Mouse (Mus musculus) testis, postnatal 14 days (tissue): ENCODE measurements around the gene Ctxn1.
"Not testable (repeated sequence)": the region's sequence is repeated elsewhere in the genome, so short reads cannot be mapped to it uniquely, and the experiment has no call there.

Source experiments
- DNase-seq: peaks from one replicate; pipeline ENCODE4 v3.0.0; 2021; ENCODE audit warnings: low spot score

The Ctxn1 gene

DNA sequence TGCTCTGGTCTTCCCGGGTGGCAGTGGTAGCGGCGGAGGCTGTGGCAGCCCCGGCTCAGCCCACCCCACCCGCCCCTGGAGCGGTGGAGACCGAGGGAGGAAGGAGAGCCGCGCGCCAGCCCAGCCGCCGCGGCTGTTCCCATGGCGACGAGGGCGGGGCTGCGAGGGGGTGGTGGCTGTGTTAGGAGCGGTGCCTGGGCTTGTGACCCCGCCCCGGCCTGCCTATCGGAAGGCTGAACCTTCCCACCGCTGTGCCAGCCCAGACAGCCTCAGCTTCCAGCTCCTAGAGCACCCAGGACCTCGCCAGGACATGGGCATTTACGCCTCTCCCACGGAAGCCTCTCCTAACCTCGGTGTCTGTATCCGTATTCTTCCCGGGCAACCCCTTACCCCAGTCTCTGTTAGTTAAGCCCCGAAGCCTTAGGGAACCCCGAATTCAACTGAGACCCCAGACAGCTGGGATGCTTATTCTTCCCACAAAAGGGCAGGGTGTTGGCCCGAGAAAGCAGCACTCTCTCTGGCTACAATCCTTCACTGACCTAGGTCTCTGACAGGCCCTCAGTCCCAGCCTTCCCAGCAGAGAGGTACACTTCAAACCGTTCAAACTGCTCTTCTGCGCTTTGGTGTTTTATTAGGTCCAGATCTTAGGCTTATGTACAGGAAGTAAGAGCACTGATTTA is at the start of gene Ctxn1:
Ctxn1 (minus strand) TSS at position 150 of the 680 bp plus-strand sequence.
- peak; percentile 90 for DNase-seq

DNA sequence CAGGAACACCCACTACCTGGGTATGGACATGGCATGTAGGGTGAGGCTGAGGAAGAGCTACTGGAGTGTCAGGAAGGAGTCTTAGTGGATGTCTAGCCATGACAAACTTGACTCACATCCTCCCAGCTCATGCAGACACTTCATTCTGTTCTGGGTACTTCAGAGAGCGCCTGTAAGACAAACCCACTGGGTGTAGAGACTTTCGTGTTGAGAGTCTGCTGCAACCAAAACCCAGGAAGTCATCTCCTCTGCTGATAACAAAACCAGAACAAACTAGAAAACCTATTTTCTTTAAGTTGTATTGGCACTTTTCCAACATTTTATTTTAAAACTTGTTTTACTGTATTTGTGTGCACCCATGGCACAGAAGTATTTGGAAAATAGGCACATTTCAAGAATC is 46.8 kb upstream of the Ctxn1 start:
- no peak for DNase-seq

DNA sequence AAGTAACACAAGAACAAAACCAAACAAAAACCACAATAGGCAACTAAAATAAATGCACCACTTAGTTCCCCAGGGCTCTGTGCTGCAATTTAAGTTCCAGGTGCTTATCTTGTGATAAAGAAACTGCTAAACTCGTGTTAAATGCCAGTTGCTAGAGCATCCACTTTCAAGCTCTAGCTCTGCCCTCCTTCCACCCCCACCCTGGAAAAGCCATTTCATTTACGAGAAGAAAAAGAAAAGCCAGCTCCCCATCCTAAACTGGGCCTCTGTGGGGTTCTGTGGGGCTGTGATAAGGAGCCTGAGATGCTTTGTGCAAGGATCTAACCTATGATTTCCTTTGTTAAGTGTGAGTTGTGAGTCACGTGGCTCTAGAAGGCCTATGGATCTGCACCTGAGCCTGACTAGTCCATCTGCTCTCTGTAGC is 45.1 kb upstream of the Ctxn1 start:
- DNase-seq, result no peak

DNA sequence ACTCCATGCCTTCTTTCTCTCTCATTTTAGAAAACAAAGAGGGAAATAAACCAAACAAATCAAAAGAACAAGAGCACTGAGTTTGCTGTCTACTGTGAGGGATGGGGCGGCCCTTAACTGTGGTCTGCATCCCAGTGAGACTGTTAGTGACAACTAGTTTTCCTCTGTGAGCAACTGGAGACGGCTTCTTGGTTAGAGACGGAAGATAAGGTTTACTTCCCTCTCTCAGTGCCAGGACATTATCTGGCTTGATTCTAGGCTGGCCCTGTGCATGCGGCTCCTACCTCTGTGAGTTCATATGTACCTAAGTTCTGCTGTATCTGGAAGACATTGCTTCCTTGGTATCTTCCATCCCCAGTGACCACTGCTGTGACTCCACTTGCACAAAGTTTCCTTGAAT is 38.7 kb upstream of the Ctxn1 start:
- DNase-seq, result no peak

DNA sequence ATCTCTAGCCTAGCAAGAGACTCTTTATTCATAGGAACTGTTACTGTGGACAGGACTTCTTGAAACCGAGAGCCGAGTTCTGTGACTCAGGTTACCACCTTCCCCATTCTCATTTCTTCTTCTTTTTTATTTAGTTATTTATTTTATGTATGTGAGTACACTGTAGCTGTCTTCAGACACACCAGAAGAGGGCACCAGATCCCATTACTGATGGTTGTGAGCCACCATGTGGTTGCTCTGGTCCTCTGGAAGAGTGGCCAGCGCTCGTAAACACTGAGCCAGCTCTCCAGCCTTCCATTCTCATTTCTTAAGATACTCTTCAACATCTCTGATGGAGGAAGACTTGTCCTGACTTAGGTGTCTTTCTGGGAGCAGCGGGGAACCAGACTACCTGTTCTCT is 33.7 kb upstream of the Ctxn1 start:
- no peak for DNase-seq

DNA sequence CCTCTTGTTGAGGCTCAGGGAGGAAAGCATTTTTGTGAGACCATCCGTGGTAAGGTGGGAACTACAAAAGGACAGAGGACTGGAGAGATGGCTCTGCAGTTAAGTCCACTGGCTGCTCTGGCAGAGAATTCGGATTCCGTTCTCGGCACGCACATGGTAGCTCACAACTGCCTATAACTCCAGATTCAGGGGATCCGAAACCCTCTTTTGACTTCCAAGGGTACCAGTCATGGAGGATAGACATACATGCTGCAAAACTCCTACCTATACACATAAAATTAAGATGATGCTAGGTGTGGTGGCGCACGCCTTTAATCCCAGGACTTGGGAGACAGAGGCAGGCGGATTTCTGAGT is 17.0 kb upstream of the Ctxn1 start:
- DNase-seq, result no peak

DNA sequence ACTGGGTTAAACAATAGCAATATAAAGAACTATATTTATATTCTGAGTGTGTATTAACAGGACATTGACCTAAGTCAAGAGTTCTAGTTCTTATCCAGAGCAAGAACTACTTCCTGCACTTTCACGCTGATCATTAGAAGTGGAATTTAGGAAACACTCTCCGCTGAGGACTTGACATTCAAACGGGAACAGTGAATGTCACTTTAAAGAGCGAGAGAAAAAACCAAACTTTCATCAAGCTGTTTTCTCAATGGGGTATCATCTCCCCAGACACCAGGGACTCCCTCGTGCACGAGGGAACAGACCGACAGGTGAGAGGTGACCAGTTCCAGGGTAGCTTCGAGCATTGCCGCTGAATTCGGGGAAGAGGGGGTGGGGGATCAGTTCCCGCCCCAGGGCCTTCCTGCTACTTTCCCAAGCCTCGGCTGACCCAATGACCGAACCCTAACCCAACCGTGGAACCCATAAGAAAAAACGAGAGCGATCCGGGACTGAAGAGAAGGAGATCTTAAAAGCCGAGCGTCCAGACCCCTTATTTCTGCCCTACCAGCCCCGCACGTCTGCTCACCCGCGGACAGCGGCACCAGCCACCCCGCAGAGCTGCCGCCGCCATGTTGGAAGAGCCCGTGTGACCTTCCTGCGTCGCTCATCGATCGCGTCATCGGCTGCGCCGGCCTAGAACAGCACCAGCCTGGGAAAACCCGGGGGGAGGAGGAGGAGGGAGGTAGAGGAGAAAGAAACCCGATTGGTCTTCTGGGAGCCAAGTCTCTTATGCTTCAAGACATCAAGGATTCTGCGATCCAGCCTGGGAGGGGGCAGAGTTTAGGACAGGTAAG is 16.4 kb upstream of the Ctxn1 start, which contains the start of gene Timm44:
Timm44 (minus strand) TSS at position 639 of the 836 bp plus-strand sequence.
- peak; percentile 94 for DNase-seq

DNA sequence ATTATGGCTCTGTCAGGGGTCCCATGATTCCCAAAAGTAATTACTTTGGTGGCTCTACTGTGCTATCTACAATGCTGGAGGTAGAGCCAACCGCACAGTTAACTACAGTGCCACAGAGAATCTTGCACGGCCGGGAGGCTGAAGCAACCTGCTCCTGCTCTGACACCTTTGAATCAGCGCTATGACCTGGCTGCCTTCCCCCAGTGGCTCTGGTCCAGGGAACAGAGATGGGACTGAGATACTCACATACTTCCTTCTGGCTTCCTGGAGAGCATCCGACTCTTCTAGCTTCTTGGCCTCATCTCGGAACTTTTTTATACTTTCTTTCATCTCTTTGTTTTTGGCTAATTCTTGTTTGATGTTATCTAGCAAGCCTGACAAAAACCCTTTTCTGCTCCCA is 10.5 kb upstream of the Ctxn1 start:
- DNase-seq, result no peak

DNA sequence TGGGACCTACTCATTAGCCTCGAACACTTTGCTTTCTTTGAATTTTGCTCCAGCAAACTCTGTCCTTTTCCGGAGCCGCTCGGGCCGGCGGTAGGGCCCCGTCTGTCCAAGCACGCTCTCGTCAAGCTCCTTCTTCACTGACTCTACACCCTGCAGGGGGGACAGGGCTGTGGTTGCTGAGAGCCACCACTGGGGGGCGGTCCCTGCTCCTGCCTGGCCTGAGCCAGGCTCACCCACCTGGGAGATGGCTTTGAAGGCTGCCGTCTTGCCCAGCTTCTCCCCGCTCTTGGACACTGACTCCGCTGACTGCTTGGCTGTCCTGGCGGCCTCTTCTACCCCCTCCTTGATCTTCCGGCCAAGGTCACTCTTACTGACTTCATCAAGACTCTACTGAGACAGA is 8.6 kb upstream of the Ctxn1 start:
- no peak for DNase-seq

DNA sequence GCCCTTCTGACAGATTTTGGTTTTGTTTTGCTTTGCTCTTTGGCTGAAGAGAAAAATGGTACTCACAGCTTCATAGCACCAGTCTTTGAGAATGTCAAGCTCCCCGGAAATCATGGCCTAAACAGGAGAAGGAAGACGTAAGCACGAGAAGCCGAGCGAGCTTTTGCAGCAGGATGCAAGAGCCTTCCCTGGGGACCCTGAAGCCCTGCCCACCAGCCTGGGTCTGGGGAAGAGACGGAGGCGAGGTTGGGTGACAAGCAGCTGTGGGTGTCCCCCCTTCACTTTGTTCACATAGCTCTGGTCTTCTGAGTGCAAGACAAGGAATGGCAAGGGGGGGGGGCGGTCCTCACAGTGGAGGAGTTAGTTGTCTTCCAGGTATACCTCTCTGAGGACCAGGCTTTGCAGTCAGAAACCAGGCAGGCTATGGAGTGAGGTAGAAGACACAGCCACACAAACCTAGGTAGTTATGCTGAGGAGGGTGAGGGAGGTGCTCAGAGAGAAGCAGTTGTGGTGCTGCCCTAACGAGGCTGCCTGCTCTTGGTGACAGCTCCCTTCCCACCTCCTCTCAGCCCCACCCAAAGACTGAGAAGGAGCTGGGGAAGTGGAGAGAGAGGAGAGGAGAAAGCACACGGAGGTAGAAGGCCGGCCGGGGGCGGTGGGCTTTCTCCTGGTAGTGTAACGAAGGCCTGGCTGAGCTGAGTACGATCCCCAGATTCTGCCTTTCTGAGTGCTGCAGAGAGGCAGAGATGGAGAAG is 6.3 kb upstream of the Ctxn1 start:
- DNase-seq, result no peak

DNA sequence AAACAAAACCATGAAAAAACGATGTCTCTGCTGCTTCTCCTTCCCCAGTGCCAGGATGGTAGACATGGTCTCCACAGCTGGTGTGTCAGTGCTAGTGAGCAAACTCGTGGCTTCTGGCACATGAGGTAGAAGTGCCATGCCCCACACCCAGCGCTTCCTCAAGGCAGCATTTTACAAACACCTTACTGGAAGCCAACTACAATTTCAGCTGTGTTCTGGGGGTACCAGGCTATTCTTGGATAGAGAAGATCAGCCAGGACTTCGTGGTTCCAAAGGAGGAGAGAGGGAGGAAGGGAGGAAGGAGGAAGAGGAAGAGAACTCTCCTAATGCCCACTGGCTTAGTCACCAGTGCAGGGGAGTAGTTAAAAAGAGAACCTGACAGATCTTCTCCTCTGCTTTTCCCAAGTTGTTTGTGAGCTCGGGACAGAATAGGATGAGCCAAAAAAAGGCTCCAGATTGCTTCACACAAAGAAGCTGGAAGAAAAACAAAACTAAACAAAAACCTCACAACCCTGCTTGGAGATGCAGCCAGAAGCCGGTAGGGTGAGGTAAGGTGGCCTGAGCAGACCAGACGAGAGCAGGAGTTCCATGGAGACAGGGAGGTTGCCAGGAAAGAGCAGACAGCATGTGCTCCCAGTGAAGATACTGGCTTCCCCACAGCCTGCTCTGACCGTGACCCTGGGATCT is 4.2 kb upstream of the Ctxn1 start:
- DNase-seq, result peak; percentile 80

DNA sequence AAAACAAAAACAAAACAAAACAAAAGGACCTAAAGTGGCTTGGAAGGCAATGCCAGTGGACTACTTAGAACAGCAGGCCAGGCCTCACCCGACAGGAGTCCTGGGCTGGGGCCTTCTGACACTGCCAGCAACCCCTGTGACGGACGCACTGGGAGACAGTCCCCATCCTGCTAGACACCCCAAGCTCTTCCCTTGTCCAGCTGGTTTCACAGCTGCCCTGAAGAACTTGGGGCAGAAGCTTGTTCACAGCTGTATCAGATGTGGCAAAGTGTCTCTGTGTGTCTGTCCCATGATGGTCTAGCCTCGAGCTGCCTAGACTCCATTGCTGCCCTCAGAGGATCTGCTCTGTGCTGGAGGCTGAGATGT is 714 bp upstream of the Ctxn1 start:
- no peak for DNase-seq

DNA sequence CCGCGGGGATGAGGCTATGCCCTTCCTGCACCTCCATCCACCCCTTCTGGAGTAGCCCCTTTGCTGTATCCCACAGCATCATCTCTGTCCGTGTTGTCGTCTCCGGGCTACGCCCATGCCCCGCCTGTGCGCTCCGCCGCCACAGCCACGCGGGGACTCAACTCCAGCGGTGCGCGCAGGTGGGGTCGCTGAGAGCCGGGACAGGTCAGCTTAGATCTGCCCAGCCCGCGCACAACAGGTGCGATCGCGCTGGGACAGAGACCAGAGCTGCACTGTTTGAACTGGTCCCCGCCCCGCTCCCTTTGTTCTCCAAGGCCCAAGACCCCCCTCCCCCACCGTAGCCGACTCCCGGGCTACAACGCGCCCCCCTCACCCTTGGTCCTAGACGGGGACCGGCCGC is 396 bp downstream of the Ctxn1 start:
- peak; percentile 58 for DNase-seq

DNA sequence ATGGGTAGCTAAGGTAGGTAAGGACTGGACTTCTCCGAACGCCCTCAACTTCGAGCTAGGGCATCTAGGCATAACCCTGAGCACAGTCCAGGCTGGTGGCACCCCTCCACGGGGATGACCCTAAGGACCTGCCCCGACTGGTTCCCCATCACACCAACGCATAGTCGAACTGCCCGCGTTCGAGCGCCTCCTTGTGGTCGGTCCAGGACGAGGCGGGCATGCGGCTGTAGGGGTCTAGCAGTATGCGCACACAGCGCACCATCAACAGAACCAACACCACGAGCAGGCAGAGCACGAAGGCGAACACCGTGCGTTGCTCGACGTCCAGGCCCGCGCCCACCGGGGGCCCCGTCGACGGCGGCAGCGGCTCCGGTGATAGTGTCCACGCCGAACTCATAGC is 841 bp downstream of the Ctxn1 start:
- peak; percentile 74 for DNase-seq

DNA sequence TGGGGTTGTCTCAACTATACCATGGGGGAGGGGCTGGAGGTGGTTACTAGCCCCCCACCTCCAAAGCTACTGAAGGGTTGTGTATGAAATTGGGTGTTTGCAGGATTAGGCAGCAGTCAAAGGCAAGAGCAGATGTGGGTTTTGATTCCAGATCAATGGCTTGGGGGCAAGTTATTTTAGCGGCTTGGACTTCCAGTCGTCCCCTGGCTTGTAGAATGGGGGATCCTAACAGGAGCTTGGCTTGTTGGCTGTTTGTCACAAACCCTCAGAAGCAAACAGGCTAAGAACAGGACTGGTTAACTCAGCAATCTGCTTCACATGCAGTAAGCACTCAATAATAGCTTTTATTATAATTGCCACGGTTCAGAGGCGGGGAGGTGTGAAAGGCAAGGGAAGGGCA is 1.7 kb downstream of the Ctxn1 start:
- DNase-seq, result no peak

DNA sequence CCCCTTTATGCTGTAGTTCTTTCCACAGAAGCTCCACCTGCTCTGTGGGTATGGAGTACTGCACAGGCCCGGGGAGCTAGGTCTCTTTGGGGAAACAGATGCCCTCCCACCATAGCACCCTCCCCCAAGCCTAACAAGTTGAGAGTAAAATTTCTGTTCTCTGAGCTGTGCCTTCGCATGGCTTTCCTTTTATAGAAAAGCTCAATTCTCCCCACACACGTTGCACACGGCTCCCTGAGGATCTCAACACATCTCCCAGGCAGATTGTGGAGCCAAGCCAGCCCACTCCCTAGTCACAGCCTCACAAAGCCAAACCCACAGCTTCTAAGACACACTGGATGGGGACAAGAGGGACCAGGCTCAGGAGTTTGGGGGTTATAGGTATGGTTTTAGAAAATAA is 2.2 kb downstream of the Ctxn1 start:
- no peak for DNase-seq

DNA sequence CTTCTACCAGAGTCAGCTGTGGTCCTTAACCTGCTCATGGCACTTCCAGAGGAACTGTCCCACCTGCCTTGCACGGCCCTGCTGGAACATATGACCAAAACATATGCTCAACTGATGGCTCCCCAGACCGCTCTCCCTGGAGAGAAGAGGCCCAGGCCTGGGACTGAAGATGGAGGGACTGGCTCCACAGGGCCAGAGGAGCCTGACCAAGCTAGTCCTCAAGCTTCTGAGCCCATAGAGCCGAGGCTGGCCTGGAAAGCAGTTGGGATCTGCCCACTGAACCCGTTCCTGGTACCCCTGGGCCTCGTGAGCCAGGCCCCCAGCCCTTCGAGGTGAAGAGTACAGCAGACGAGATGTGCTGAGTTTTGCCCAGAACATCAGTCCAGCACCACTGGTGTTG is 3.6 kb downstream of the Ctxn1 start:
- DNase-seq, result not testable (repeated sequence)

DNA sequence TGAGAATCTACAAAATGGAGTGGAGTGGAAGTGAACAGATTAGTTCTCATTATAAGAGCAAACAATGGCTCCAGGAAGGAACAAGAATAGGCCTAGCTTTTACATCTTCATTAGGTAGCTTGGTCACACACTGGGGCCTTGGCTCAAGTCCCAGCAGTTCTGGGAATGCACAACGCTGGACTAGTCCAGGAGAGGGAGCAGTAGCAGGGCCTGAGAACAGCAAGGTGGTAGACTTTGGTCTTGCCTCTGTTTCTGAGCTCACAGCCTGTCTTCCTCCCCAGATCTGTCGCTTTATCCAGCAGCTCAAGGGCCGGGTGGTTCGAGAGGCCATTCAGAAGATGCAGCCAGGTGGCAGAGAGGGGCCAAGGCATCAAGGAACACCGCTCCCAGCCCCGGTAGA is 5.1 kb downstream of the Ctxn1 start:
- no peak for DNase-seq

DNA sequence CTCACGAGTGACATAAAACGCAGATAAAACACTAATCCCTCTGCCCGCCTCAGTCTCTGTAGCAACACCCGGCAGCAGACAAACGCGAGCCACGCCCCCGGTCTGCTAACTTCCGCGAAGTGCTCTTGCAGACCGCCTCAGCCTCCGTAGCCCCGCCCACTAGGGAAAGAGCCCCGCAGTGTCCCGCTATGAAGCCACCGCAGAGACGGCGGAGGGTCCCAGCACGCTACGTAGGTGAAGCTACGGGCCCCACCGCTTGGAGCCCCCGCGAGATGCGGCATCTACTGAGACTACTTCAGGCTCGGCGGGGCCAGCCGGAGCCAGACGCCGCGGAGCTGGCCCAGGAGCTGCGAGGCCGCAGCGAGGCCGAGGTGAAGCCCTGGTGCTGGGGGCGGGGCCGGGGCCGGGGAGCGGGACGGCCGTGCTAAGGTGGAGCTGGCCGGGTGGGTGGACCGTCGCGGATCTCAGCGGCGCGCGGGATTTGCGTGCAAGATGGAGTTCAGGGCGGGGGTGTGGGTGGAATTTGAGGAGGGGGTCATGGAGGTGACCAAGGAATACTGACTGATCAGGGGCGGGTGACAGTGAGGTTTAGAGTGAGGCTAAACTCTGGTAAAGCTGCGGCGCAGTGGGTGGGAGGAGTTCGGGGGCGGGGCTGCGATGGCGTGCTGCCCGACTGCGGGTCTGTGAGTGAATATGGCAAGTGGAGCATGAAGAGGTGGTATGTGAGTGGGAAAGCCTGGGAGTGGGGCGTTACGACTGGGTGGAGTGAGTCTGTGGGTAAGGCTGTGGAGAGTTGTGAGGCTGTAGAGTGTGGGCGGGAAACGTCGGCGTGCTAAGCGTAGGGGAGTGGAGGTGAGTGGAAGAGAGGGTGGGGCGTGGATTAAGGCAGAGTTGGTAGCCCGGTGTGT is 5.9 kb downstream of the Ctxn1 start, which contains the start of gene Snapc2:
Snapc2 (plus strand) TSS at position 147 of the 908 bp plus-strand sequence.
- peak; percentile 95 for DNase-seq

DNA sequence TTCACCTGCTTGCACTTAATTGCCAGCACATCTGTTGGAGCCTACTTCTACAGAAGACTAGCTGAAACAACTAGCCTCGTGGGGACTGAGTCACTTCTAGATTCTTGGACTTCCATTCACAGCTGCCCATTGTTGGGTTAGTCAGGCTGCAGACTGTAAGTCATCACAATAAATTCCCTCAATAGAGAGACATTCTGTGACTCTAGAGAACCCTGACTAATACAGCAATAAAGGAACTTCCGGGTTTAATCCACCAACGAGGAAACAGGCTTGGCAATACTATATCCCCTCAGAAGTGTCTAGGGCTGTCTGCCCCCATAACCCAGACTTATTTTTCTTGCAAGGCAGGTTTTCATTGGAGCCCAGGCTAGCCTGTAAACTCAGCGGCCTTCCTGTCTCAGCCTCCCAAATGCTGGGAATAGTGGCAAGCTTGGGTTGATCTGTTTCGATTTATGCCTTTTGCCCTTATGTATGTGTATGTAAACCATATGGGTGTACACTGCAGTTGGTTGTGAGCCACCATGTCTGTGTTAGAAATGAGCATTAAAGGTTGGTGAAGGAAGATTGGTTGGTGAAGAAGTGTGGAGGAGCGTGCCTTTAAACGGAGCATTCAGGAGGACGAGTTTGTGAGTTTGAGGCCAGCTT is 6.8 kb downstream of the Ctxn1 start:
- no peak for DNase-seq
